Mouse (Mus musculus): ENCODE measurements around the gene Gas2l1. TPM values are rescaled to one million over a fixed set of nuclear protein-coding genes. Genes with fewer than 3 reads are reported as not detected.

Gas2l1 gene
- total RNA-seq (2014; rRNA removed; ENCODE audit: low replicate concordance) (21.9 and 28.5 TPM in 2 replicates), polyA plus RNA-seq (2015; fragmentation: Nextera tagmentation; extraction: Ambion mirVana) (11.5 and 12.0 TPM in 2 replicates)

DNA sequence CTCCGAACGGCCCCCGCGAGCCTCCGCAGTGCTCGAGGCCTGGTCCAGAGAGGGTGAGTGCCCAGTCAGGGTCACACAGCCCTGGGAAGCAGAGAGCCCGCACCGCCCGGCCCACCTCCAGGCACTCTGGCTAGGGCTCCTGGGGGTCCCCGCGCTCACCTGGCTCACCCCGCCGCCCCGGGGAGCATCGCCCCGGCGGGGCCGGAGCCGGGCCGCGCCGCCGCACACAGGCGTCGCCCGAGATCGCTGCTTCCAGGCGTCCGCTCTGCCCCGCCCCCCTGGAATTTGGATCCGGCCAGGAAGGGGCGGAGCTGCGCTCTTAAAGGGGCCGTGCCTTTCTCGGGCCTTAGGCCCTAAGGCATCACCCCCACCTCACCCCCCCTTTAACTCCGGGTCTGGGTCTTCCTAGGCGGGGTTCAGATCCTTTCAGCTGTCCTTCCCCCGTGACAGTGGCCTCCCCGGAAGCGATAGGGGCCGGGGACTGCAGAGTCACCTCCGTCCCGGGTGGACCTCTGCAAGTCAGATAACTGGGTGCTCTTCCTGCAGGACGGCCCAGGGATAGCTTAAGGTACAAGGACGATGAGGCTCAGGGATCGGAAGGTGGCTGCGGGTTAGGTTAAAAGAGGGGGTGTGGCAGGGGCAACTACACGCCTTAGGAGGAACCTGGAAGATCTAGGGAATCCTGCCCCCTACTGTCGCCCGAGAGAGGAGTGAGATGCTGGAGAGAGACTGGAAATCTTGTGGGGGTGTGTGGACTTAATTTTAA, at the start of gene Gas2l1:
Gas2l1 (minus strand) TSS at position 272 of the 766 bp plus-strand sequence.
- H3K4me2 ChIP-seq (ENCODE audit: low read depth, low read length): peak within 1 kb of the TSS; percentile 99
- H3K4me3 ChIP-seq (ENCODE audit: low read depth, low read length): peak within 1 kb of the TSS; percentile 52
- TF ChIP-seq EP300 (IDR thresholded peaks at IDR 0.05; ENCODE audit: low read depth) (no peak; the same call in 1 of the 2 replicates), CTCF (IDR thresholded peaks at IDR 0.05; ENCODE audit: low read depth) (peak; percentile 62)
- 0% methylated on average over 46 of the region's 50 CpGs for WGBS
- peaks cover 11% of the 10 kb centered on the region for H3K27me3 ChIP-seq (ENCODE audit: control insufficient read depth, insufficient read depth, low read length)
- peaks cover 32% of the 10 kb centered on the region for H3K4me1 ChIP-seq (ENCODE audit: control insufficient read depth, insufficient read depth)
- H3K36me3 ChIP-seq (replicated peaks; ENCODE audit: control insufficient read depth, insufficient read depth, low read length): peaks cover 24% of the 10 kb centered on the region
- H3K9ac ChIP-seq (replicated peaks; ENCODE audit: low read depth, low read length): peak within 1 kb of the TSS; percentile 53
- no peaks in the 10 kb centered on the region for H3K9me3 ChIP-seq (replicated peaks; ENCODE audit: control insufficient read depth, low read length)
- H3K27ac ChIP-seq (ENCODE audit: low read depth): peak within 1 kb of the TSS; percentile 50
- peak; percentile 83 for ATAC-seq (ENCODE audit: insufficient read depth, low read depth)
- peak; percentile 82 for DNase-seq (ENCODE audit: low spot score)

DNA sequence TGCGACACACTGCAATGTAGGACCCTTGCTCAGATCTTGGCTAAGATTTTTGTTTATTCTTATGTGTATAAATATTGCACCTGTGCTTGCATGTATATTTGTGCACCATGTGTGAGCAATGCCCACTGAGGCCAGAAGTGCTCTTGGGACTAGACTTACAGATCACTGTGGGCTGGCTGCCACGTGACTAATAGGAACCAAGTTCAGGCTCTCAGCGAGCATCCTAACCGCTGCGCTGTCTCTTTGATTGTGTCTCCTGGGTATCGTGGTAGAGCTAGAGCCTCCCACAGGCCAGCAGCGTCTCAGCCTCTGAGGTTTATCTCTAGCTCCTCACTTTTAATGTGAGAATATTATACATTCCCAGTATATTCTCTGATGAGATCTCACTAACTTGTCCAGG, 48.5 kb upstream of the Gas2l1 start:
- DNase-seq (ENCODE audit: low spot score): no peak
- no peak for ATAC-seq (ENCODE audit: insufficient read depth, low read depth)
- Histone ChIP-seq H3K27me3 (ENCODE audit: control insufficient read depth, insufficient read depth, low read length) (no peaks in the 10 kb centered on the region), H3K4me3 (ENCODE audit: low read depth, low read length) (no peak overlapping the region), H3K9me3 (replicated peaks; ENCODE audit: control insufficient read depth, low read length) (no peaks in the 10 kb centered on the region), H3K9ac (replicated peaks; ENCODE audit: low read depth, low read length) (no peak overlapping the region), H3K4me1 (ENCODE audit: control insufficient read depth, insufficient read depth) (no peaks in the 10 kb centered on the region), H3K4me2 (ENCODE audit: low read depth, low read length) (no peak overlapping the region), H3K36me3 (replicated peaks; ENCODE audit: control insufficient read depth, insufficient read depth, low read length) (no peaks in the 10 kb centered on the region), H3K27ac (ENCODE audit: low read depth) (no peak overlapping the region)
- TF ChIP-seq EP300 (IDR thresholded peaks at IDR 0.05; ENCODE audit: low read depth): no peak
- no peak for TF ChIP-seq CTCF (IDR thresholded peaks at IDR 0.05; ENCODE audit: low read depth)
- WGBS: 73% methylated on average over 7 of the region's 7 CpGs

DNA sequence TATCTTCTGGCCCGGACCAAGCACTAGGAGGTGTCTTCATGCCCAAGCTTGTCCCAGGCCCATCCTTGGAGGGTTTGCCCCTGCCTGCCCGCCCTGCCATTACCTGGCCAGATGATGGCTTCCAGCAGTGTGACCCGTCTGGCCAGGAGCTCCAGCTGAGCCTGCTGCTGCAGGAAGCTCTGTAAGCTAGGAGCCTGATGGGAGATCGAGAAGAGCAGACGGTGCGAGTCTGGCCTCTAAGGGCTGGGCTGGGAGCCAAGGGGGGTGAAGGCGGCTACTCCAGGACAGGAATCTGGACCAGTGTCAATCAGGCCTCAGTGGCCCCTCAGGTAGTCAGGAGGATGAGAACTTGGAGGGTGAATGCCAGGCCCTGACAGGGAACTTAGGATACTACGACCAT, 44.3 kb upstream of the Gas2l1 start:
- H3K9me3 ChIP-seq (replicated peaks; ENCODE audit: control insufficient read depth, low read length): no peaks in the 10 kb centered on the region
- H3K4me1 ChIP-seq (ENCODE audit: control insufficient read depth, insufficient read depth): no peaks in the 10 kb centered on the region
- H3K4me3 ChIP-seq (ENCODE audit: low read depth, low read length): no peak overlapping the region
- H3K4me2 ChIP-seq (ENCODE audit: low read depth, low read length): no peak overlapping the region
- WGBS: 43% methylated on average over 8 of the region's 8 CpGs
- H3K9ac ChIP-seq (replicated peaks; ENCODE audit: low read depth, low read length): no peak overlapping the region
- peaks cover 7% of the 10 kb centered on the region; the same call in 1 of the 2 replicates for H3K36me3 ChIP-seq (replicated peaks; ENCODE audit: control insufficient read depth, insufficient read depth, low read length)
- no peak for ATAC-seq (ENCODE audit: insufficient read depth, low read depth)
- no peak overlapping the region for H3K27ac ChIP-seq (ENCODE audit: low read depth)
- H3K27me3 ChIP-seq (ENCODE audit: control insufficient read depth, insufficient read depth, low read length): no peaks in the 10 kb centered on the region
- DNase-seq (ENCODE audit: low spot score): no peak
- TF ChIP-seq CTCF (IDR thresholded peaks at IDR 0.05; ENCODE audit: low read depth): no peak
- TF ChIP-seq EP300 (IDR thresholded peaks at IDR 0.05; ENCODE audit: low read depth): no peak

DNA sequence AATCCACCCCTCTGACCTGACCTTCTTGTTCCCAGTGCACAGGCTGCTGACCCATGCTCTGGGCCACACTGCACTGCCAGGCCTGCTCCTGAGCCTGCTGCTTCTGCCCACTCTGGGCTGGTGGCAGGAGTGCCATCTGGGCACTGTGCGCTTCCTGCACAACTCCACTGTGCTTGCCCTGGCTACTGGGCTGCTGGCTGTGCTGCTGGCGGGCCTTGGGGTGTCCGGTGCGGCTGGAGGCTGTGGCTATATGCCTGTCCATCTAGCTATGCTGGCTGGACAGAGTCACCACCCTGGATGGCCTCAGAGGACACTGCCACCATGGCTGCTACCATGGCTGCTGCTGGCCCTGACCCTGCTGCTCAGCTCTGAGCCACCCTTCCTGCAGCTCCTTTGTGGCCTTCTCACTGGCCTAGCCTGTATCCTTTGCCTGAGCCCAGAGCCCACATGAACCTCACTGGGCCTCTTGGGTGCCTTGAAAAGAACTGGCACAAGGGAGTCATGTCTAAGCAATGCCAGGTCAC, 38.9 kb upstream of the Gas2l1 start:
- Histone ChIP-seq H3K4me2 (ENCODE audit: low read depth, low read length) (no peak overlapping the region), H3K36me3 (replicated peaks; ENCODE audit: control insufficient read depth, insufficient read depth, low read length) (peaks cover 24% of the 10 kb centered on the region; the same call in 1 of the 2 replicates), H3K4me1 (ENCODE audit: control insufficient read depth, insufficient read depth) (peaks cover 8% of the 10 kb centered on the region; the same call in 1 of the 2 replicates), H3K9me3 (replicated peaks; ENCODE audit: control insufficient read depth, low read length) (no peaks in the 10 kb centered on the region), H3K27me3 (ENCODE audit: control insufficient read depth, insufficient read depth, low read length) (no peaks in the 10 kb centered on the region), H3K9ac (replicated peaks; ENCODE audit: low read depth, low read length) (no peak overlapping the region), H3K4me3 (ENCODE audit: low read depth, low read length) (no peak overlapping the region), H3K27ac (ENCODE audit: low read depth) (no peak overlapping the region)
- TF ChIP-seq CTCF (IDR thresholded peaks at IDR 0.05; ENCODE audit: low read depth): no peak
- no peak for TF ChIP-seq EP300 (IDR thresholded peaks at IDR 0.05; ENCODE audit: low read depth)
- ATAC-seq (ENCODE audit: insufficient read depth, low read depth) (no peak), DNase-seq (ENCODE audit: low spot score) (no peak)
- WGBS: 92% methylated on average over 4 of the region's 4 CpGs

DNA sequence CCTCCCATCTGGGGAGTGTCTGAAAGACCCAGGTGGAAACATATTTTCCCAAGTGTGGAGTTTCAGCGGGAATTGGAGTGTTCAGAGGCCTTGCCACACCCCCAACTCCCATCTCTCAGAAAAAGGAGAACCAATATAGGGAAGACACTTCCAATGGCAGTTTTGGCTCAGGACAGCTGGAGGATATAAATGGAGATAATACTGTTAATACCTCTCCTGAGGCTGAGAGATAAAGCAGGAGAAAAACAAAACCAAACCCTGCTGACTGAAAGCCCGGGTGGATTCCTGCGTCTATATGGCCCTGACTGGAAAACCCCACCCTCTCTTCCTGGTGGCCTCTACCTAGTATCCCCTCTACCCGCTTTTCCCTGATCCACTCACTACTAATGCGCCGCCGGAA, 37.3 kb upstream of the Gas2l1 start:
- no peaks in the 10 kb centered on the region for H3K9me3 ChIP-seq (replicated peaks; ENCODE audit: control insufficient read depth, low read length)
- 80% methylated on average over 7 of the region's 7 CpGs for WGBS
- no peak for DNase-seq (ENCODE audit: low spot score)
- ATAC-seq (ENCODE audit: insufficient read depth, low read depth): no peak
- H3K27ac ChIP-seq (ENCODE audit: low read depth): no peak overlapping the region
- H3K4me2 ChIP-seq (ENCODE audit: low read depth, low read length): no peak overlapping the region
- H3K27me3 ChIP-seq (ENCODE audit: control insufficient read depth, insufficient read depth, low read length): no peaks in the 10 kb centered on the region
- H3K36me3 ChIP-seq (replicated peaks; ENCODE audit: control insufficient read depth, insufficient read depth, low read length): peaks cover 24% of the 10 kb centered on the region; the same call in 1 of the 2 replicates
- no peak overlapping the region for H3K4me3 ChIP-seq (ENCODE audit: low read depth, low read length)
- peaks cover 10% of the 10 kb centered on the region for H3K4me1 ChIP-seq (ENCODE audit: control insufficient read depth, insufficient read depth)
- H3K9ac ChIP-seq (replicated peaks; ENCODE audit: low read depth, low read length): no peak overlapping the region
- TF ChIP-seq EP300 (IDR thresholded peaks at IDR 0.05; ENCODE audit: low read depth) (no peak), CTCF (IDR thresholded peaks at IDR 0.05; ENCODE audit: low read depth) (no peak)
